Mouse (Mus musculus) kidney, adult 2 months (tissue): ENCODE results near the gene Apol7b. TPM values are rescaled to one million over a fixed set of nuclear protein-coding genes. Genes with fewer than 3 reads are reported as not detected.

Source experiments
- DNase-seq: peaks from one replicate; pipeline ENCODE4 v3.0.0; 2021
- H3K27ac ChIP-seq: fragments of 200-500 bp; 2 replicates; pipeline ENCODE4 v1.5.1; 2012; ENCODE audit warnings: low read depth, low read length, control low read depth, inconsistent platforms; ENCODE audit not compliant: insufficient read depth
- H3K27me3 ChIP-seq: fragments of 200-500 bp; replicated peaks from 2 replicates; pipeline ENCODE4 v1.6.1; 2012; ENCODE audit warnings: mild to moderate bottlenecking, moderate library complexity, low read length, inconsistent platforms; ENCODE audit not compliant: control insufficient read depth, insufficient read depth
- H3K36me3 ChIP-seq: fragments of 200-500 bp; 2 replicates; pipeline ENCODE4 v1.6.1; 2012; ENCODE audit warnings: mild to moderate bottlenecking, moderate library complexity, low read length, inconsistent platforms; ENCODE audit not compliant: control insufficient read depth, insufficient read depth
- H3K4me1 ChIP-seq: fragments of 200-500 bp; 2 replicates; pipeline ENCODE4 v1.6.1; 2011; ENCODE audit warnings: low read length; ENCODE audit not compliant: control insufficient read depth, insufficient read depth
- H3K4me3 ChIP-seq: fragments of 200-500 bp; 2 replicates; pipeline ENCODE4 v1.5.1; 2011; ENCODE audit warnings: mild to moderate bottlenecking, low read depth, low read length, control low read depth; ENCODE audit not compliant: insufficient read depth
- CTCF ChIP-seq: fragments of 200-500 bp; conservative IDR thresholded peaks from 2 replicates; pipeline ENCODE4 v1.5.1; 2011; ENCODE audit warnings: low read depth, mild to moderate bottlenecking, control low read depth, low read length, moderate library complexity, mixed read lengths; ENCODE audit not compliant: insufficient read depth, insufficient read length
- POLR2A ChIP-seq: fragments of 200-500 bp; IDR thresholded peaks from one replicate; pipeline ENCODE4 v1.6.1; 2011; ENCODE audit warnings: low read depth, low read length, control low read depth
- WGBS: fragments of 180-500 bp; shearing (Covaris S2); methylation state at CpG from one replicate; pipeline ENCODE4 v1.1.7; 2018; 5-methylcytosine and 5-hydroxymethylcytosine counted together
- polyA plus RNA-seq: library from polyadenylated mRNA; depleted of rRNA; stranded (reverse); fragments of >200 nt; gene quantifications from 2 replicates; pipeline ENCODE4 v1.2.3, GENCODE M21; 2012; rRNA removed

Apol7b gene
- polyA plus RNA-seq, 1 experiment = not detected

DNA sequence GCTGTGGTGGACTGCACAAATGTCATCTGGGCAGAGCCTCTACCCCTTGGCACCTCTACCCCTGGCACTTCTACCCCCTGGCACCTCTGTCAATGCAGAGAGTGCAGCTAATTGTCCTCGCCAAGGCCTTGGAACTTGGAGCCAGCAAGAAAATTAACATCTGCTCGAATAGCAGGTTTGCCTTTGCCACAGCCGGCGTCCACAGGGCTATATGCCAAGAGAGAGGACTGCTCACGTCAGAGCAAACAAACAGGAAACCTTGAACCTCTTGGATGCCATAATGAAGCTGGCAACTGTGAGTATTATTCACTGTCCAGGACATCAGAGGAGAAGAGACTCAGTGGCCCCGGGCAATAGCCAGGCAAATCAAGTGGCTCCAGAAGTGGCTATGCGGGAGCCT lies 70.4 kb downstream of the Apol7b start:
- no peaks in the 10 kb centered on the region for H3K36me3 ChIP-seq
- WGBS = 61% methylated on average over 7 of the region's 7 CpGs
- no peak overlapping the region for H3K4me3 ChIP-seq
- DNase-seq = no peak
- no peaks in the 10 kb centered on the region for H3K4me1 ChIP-seq
- no peaks in the 10 kb centered on the region for H3K27me3 ChIP-seq
- no peak overlapping the region for H3K27ac ChIP-seq
- TF ChIP-seq CTCF (no peak), POLR2A (no peak)

Other genes starting within 250 kb of the Apol7b start
- gene Rbfox2, start 140.5 kb downstream of the Apol7b start, polyA plus RNA-seq = 18.7 and 20.3 TPM in 2 replicates
- not detected in 2 replicates for gene Apol7a, start 48.4 kb downstream of the Apol7b start, polyA plus RNA-seq
- gene Apol9a, start 36.4 kb downstream of the Apol7b start, polyA plus RNA-seq = 1.5 and 1.7 TPM in 2 replicates
- 0.08 TPM in 1 of 2 replicates, not detected in the other for gene Apol10a, start 29.6 kb upstream of the Apol7b start, polyA plus RNA-seq
- not detected in 2 replicates for gene Apol11a, start 60.8 kb upstream of the Apol7b start, polyA plus RNA-seq
- gene Apol7c, start 85.8 kb upstream of the Apol7b start, polyA plus RNA-seq = 0.14 and 3.5 TPM in 2 replicates
- not detected in 2 replicates for gene 1700025B11Rik, start 114.4 kb upstream of the Apol7b start, polyA plus RNA-seq
- 0.26 and 0.28 TPM in 2 replicates for gene Apol10b, start 148.6 kb upstream of the Apol7b start, polyA plus RNA-seq
- not detected in 2 replicates for gene Gm36245, start 151.8 kb upstream of the Apol7b start, polyA plus RNA-seq
- gene Apol11b, start 195.8 kb upstream of the Apol7b start, polyA plus RNA-seq = 0.08 and 0.16 TPM in 2 replicates